Mouse (Mus musculus) layer of hippocampus, adult 18-20 months (tissue): ENCODE data around the gene Htra2. TPM values are rescaled to one million over a fixed set of nuclear protein-coding genes. Genes with fewer than 3 reads are reported as not detected.

Experiments used
- DNase-seq, 2 experiments: peaks; one replicate each; pipeline ENCODE4 v3.0.0; 2022; ENCODE audit warnings: low spot score in 2 of 2
- total RNA-seq, 2 experiments: library from RNA; stranded (reverse); gene quantifications; 2 replicates each; pipeline ENCODE4 v1.2.3; 2021

Gene Htra2
- total RNA-seq, 2 experiments from 2014 or later: 43.3 to 47.7 TPM

- DNase-seq: peak in 1 of 2 experiments; percentile 25
These were observed 15.5 kb upstream of the Htra2 start for GRCm38 (mm10) chr6:83070311-83071219.

- DNase-seq: no peak
These were observed 15.0 kb upstream of the Htra2 start, which contains the start of gene Tlx2 for GRCm38 (mm10) chr6:83070247-83070310. Gene Tlx2, minus strand, starts transcription at chr6:83070293.

- DNase-seq: no peak
These were observed 14.6 kb upstream of the Htra2 start for GRCm38 (mm10) chr6:83069488-83070246.

DNA sequence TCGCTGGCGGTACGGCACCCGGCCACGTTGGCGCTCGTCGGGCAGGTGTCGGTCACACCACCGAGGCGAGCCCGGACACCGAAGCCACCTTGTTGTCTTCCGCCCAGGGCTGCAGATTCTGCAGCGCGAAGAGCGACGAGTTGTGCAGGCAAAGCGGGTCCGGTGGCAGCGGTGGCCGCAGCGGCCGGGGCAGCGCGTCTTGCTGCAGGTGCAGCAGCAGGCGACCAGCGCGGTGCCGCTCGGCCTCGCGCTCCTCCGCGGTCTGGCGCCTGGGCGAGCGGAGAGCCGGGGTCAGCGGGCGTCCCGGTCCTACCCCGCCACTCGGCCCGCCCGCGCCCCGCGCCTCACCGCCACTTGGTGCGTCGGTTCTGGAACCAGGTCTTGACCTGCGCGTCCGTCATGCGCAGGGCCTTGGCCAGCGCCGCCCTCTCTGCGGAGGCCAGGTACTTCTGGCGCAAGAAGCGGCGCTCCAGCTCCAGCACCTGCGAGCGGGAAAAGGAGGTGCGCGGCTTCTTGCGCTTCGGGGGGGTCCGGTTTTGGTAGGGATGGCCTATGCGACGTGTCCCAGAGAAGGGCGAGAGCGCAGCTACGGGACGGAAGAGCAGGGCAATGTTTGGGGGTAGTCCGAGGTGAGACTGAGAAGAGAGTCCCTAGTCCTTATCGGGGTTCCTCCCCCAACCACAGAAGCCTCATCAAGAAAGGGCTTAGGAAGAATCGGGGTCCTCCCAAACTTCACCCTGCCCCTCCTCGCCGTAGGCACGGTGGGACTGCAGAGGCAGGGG is 13.8 kb upstream of the Htra2 start:
- no peak for DNase-seq

DNA sequence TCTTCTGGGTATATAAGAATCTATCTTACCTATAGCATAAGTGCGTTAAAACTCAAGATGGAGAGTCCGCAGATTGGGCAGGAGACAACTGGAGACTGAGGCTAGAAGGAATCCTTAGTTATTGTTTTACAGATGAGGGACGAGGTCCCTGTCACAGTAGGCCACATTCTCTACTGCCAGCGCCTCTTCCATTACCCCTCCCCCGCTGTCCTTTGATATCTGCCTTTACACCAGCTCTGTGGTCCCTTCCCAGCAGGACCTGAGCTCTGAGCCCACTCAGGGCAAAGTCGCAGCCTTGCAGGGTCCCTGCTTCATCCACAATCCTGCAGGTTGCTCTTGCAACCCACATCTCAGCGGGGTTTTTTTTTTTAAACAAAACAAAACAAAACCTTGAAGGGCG is 13.1 kb upstream of the Htra2 start:
- no peak for DNase-seq

- no peak for DNase-seq
These were observed 11.4 kb upstream of the Htra2 start for GRCm38 (mm10) chr6:83066441-83066840.

DNA sequence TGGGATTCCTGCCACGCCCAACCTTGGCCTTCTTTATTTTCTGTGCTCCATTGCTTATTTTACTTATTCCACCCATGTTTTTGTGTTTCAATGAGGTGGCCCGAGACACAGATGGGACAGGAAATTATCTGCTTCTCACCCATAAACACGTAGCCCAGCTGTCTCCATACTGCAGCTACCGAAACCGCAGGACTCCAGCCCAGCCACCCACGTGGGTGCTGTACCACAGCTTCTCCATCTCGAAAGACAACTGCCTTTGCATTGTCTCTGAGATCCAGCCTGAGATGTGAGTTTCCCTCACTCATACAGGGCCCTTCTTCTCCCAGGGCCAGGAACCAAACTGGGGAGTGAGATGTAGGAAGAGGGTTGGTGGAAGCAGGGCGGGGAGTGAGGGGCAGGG is 10.9 kb upstream of the Htra2 start:
- DNase-seq: no peak

GRCm38 (mm10) chr6:83058725-83059124 is 3.7 kb upstream of the Htra2 start:
- DNase-seq: no peak

DNA sequence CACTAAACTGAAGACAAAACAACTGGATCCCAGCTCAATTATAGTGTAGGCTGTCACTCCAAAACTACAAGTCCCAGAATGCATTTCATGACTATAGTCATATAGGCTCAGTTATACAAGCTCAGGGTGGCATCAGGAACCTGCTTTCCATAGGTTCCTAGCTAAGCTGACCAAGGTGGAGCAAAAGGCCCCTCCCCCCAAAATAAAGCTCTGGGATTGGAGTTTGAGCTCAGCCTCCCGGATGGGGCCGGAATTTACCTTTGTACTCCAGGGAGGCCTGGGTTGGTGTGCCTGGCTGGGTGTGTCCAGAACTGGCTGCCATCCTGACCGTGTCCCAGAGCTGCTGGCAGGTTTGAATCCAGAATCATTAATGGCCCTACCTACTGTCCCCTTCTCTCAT is 2.7 kb upstream of the Htra2 start, which contains the start of gene Dqx1:
TSS of gene Dqx1 (plus strand) at position 55 of the 400 bp plus-strand sequence.
- no peak for DNase-seq

- DNase-seq: peak; percentile 97 to 98
These were observed 810 bp downstream of the Htra2 start, which contains the start of gene Aup1 for GRCm38 (mm10) chr6:83054074-83054851. Gene Aup1, plus strand, starts transcription at chr6:83054521.

GRCm38 (mm10) chr6:83053136-83053960 is 1.7 kb downstream of the Htra2 start:
- DNase-seq: peak in 1 of 2 experiments; percentile 51

GRCm38 (mm10) chr6:83049367-83049766 is 5.7 kb downstream of the Htra2 start:
- DNase-seq: no peak

DNA sequence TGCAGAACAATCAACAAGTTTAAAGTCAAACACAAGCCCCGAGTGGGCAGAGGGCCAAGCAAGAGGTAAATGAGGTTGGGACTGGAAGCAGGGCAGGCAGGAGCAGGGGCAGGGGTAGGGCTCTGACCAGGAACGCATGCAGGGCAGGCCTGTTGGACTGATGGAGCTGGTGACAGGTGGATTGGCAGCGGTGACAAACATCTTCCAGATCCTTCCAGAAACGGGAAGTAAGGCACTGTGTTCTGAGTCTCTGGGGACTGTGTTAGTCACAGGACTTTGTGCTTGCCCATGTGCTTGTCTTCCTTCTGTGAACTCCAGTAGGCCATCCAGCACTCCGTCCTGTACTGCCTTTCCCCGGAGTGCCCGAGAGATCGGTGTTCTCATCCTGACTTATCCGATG is 10.3 kb downstream of the Htra2 start:
- DNase-seq: no peak

DNA sequence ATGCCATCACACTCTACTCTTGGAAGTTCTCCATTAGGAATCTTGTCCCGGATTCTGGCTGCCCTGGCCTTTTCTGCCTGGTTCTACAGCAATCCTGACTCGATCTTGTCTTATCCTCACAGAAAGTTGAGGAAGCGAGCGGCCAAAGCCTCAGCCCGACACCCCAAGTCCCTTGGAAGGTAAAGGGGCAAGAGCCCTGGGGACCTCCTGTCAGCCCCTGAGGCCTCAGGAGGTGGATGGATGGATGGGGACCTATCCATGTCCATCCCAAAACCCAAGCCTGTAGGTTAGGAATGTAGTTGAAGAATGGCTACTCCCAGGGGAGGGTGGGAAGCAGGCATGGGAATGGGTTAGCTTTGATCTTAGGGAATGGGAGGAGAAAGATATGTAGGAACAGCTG is 11.1 kb downstream of the Htra2 start:
- DNase-seq: no peak

DNA sequence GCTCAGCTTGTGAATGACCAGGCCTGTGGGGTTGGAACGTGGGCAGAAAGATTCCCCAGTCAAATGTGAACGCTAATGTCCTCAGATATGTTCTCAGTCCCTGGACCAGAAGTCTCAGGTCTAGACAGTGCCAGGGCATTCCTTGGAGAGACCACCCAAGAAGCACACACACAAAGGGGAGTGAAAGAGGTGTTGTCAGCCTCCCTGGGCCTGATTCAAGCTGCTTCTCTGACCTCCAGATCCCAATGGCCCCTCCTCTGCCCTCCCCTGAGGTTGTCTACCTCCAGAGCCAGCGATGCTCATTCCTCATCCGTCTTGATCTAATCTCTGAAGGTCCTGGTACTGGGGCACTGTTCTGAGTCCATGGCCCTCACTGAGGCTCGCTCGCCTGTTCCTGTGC is 11.5 kb downstream of the Htra2 start:
- DNase-seq: no peak

GRCm38 (mm10) chr6:83040601-83041000 is 14.5 kb downstream of the Htra2 start:
- DNase-seq: no peak

DNA sequence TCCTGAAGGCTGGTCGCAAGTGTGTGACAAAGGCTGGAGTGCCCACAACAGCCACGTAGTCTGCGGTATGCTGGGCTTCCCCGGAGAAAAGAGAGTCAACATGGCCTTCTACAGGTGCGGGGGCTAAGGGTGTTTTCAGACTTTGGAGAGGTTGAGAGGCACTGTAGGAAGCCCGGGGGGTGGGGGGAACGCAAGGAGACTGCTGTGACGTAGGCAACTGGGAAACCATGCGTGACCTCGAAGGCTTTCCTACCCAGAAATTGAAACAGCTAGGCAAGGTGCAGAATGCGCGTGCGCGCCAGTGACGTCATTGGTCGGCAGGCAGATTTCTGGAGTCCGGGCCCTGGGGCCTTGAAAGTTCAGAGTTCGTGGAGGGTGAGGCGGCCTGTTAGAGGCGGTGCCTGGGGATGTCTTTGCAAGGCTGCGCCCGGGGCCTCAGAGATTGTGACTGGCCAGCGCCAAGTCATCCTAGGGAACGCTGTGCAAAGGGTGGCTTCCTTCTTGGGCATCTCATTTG is 16.5 kb downstream of the Htra2 start:
- peak; percentile 76 to 91 for DNase-seq

DNA sequence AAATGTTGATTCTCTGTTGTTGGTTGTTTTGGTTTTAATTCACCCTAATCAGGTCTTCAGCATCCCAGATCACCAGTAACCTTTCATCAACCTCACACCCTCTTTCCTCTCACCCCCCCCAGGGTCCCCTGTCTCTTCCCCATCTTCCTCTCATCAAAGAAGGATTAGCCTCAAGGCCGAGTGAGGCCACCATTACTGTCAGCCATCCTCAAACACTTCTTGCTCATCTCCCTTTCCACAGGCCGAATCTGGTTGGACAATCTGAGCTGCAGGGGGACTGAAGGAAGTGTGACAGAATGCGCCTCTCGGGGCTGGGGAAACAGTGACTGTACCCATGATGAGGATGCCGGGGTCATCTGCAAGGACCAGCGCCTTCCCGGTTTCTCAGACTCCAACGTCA is 17.9 kb downstream of the Htra2 start:
- DNase-seq: no peak

- DNase-seq: no peak
These were observed 20.5 kb downstream of the Htra2 start for GRCm38 (mm10) chr6:83034463-83035055.
